Mouse (Mus musculus) E14TG2a.4 (cell line): ENCODE measurements around the gene Exoc3l.

ENCODE experiments used
- CTCF ChIP-seq: conservative IDR thresholded peaks from 2 replicates; pipeline ENCODE4 v1.5.1; 2014; ENCODE audit warnings: low read length
- NANOG ChIP-seq: IDR thresholded peaks from 2 replicates; pipeline ENCODE4 v1.6.1; 2014; ENCODE audit warnings: borderline replicate concordance, low read length, mixed read lengths

DNA sequence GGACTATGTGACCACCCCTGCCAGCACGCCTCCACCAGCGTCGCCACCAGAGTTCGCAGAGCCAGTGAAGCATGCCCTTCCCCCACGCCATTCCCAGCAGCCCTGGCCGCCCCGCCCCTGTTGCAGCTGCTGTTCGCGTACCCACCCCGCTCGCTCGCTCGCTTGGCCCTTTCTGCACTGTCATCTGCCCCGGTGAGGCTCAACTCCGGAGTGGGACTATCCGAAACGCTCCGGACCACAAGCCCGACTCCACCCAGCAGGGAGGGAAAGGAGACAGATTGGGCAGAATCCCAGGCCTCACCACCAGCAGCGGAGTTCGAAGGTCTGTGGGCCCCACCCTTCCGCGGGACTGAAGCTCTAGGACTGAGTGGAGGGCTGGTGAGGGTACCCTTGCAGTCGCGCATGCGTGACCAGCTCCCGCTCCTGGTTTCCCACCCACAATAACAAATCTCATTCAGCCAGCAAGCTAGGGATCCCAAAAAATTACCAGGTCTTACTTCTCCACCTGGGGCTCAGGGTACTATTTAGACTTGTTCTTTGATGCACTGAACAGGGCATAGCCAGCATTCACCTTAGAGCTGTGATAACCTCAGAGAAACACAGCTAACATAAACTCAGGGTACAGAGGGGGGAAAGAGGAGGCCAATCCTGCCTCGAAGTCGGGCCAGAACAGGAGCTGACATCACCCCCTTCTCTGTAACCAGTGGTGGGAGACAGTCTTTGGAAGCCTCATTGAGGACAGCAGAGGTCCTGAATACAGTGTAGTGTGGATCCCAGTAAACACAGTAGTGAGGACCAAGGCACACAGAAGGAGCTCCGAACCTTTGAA, 19.4 kb downstream of the Exoc3l start:
- no peak for TF ChIP-seq CTCF
- TF ChIP-seq NANOG = no peak
